Mouse (Mus musculus): ENCODE measurements at regions not wholly inside any gene's neighbourhood (a gene's known extent, or its start where the extent isn't known, plus 50 kb on each side); places are given as distances from the start of the nearest gene placed in this dataset.

GRCm38 (mm10) chr10:19082136-19082535 lies 66.7 kb upstream of the Tnfaip3 start:
- in situ Hi-C loops (cut with MseI, MboI): no loop called here

- in situ Hi-C loops (cut with MseI, MboI): no loop called here
Measured at GRCm38 (mm10) chr10:19078047-19078446, 62.6 kb upstream of the Tnfaip3 start.

- in situ Hi-C loops (cut with MseI, MboI): no loop called here
Measured at GRCm38 (mm10) chr10:19068377-19068776, 52.9 kb upstream of the Tnfaip3 start.

GRCm38 (mm10) chr10:19067623-19068022 lies 52.2 kb upstream of the Tnfaip3 start:
- in situ Hi-C loops (cut with MseI, MboI): no loop called here

- in situ Hi-C loops (cut with MseI, MboI): no loop called here
Measured at GRCm38 (mm10) chr10:19066821-19067350, 51.4 kb upstream of the Tnfaip3 start.

Measured in mouse trophoblast stem cell (cell line).